Mouse (Mus musculus) intestine, embryonic 15.5 days (tissue): ENCODE results near the gene Arhgap10. TPM values are rescaled to one million over a fixed set of nuclear protein-coding genes. Genes with fewer than 3 reads are reported as not detected.

Experiments used
- ATAC-seq: fragments of 200-750 bp; cut with Nextera tagmentation; 2 replicates; pipeline ENCODE4 v1.8.0; 2017; ENCODE audit warnings: moderate TSS enrichment, moderate library complexity
- H3K27ac ChIP-seq: fragments of 300-500 bp; sonication (generic); 2 replicates; pipeline ENCODE4 v1.5.1; 2015; ENCODE audit warnings: mild to moderate bottlenecking, inconsistent platforms
- H3K27me3 ChIP-seq: fragments of 300-500 bp; sonication (generic); replicated peaks from 2 replicates; pipeline ENCODE4 v1.6.1; 2015; ENCODE audit warnings: inconsistent platforms
- H3K36me3 ChIP-seq: fragments of 300-500 bp; sonication (generic); 2 replicates; pipeline ENCODE4 v1.6.1; 2015; ENCODE audit warnings: inconsistent platforms
- H3K4me1 ChIP-seq: fragments of 300-500 bp; sonication (generic); replicated peaks from 2 replicates; pipeline ENCODE4 v1.6.1; 2015; ENCODE audit warnings: inconsistent platforms
- H3K4me2 ChIP-seq: fragments of 300-500 bp; sonication (generic); replicated peaks from 2 replicates; pipeline ENCODE4 v1.6.1; 2015; ENCODE audit warnings: mild to moderate bottlenecking, inconsistent platforms
- H3K4me3 ChIP-seq: fragments of 300-500 bp; sonication (generic); replicated peaks from 2 replicates; pipeline ENCODE4 v1.5.1; 2015; ENCODE audit warnings: inconsistent platforms
- H3K9ac ChIP-seq: fragments of 300-500 bp; sonication (generic); 2 replicates; pipeline ENCODE4 v1.6.1; 2015; ENCODE audit warnings: inconsistent platforms
- H3K9me3 ChIP-seq: fragments of 300-500 bp; sonication (generic); 2 replicates; pipeline ENCODE4 v1.6.1; 2016; ENCODE audit warnings: inconsistent platforms
- WGBS: fragments of 180-500 bp; shearing (Covaris S2); methylation state at CpG from one replicate; pipeline ENCODE4 v1.1.7; 2015; 5-methylcytosine and 5-hydroxymethylcytosine counted together
- polyA plus RNA-seq: library from polyadenylated mRNA; unstranded; fragments of >200 nt; fragmentation: Nextera tagmentation; extraction: Ambion mirVana; gene quantifications from 2 replicates; pipeline ENCODE4 v1.2.1, GENCODE M21; 2015

Gene Arhgap10
- polyA plus RNA-seq, result 25.8 and 30.9 TPM in 2 replicates

GRCm38 (mm10) chr8:77517301-77518200 is at the start of gene Arhgap10:
Arhgap10 (minus strand) TSS chr8:77517953.
- Histone ChIP-seq H3K9me3 (no peaks in the 10 kb centered on the region), H3K27me3 (no peaks in the 10 kb centered on the region), H3K36me3 (no peaks in the 10 kb centered on the region; the same call in 1 of the 2 replicates), H3K4me2 (peak within 1 kb of the TSS; percentile 68), H3K27ac (peak within 1 kb of the TSS; percentile 89), H3K4me3 (peak within 1 kb of the TSS; percentile 85), H3K9ac (peak within 1 kb of the TSS; percentile 88), H3K4me1 (peaks cover 29% of the 10 kb centered on the region; the same call in 1 of the 2 replicates)
- ATAC-seq, result peak; percentile 94
- WGBS, result under 1% methylated on average over 71 of the region's 95 CpGs

GRCm38 (mm10) chr8:77561441-77561840 is 43.7 kb upstream of the Arhgap10 start:
- peaks cover 27% of the 10 kb centered on the region for H3K36me3 ChIP-seq

GRCm38 (mm10) chr8:77552491-77552890 is 34.7 kb upstream of the Arhgap10 start:
- Histone ChIP-seq H3K4me1 (0 out of 2 replicates have a peak, but pooled peaks cover 2% of the 10 kb centered on the region), H3K36me3 (peaks cover 15% of the 10 kb centered on the region)
- 96% methylated on average over 3 of the region's 3 CpGs for WGBS

More at GRCm38 (mm10) chr8:77561441-77561840, 43.7 kb upstream of the Arhgap10 start:
- no peak overlapping the region for H3K4me3 ChIP-seq
- no peak overlapping the region for H3K9ac ChIP-seq
- no peak overlapping the region for H3K27ac ChIP-seq
- no peak for ATAC-seq
- no peak overlapping the region for H3K4me2 ChIP-seq
- H3K9me3 ChIP-seq, result no peaks in the 10 kb centered on the region
- 68% methylated on average over 3 of the region's 3 CpGs for WGBS
- H3K27me3 ChIP-seq, result no peaks in the 10 kb centered on the region
- no peaks in the 10 kb centered on the region for H3K4me1 ChIP-seq

GRCm38 (mm10) chr8:77549881-77550580 is 32.3 kb upstream of the Arhgap10 start:
- peak overlapping the region; percentile 82 for H3K4me3 ChIP-seq
- WGBS, result 18% methylated on average over 7 of the region's 7 CpGs
- H3K4me2 ChIP-seq, result peak overlapping the region; percentile 72
- H3K27ac ChIP-seq, result peak overlapping the region; percentile 86; the same call in 1 of the 2 replicates
- no peaks in the 10 kb centered on the region for H3K9me3 ChIP-seq
- H3K36me3 ChIP-seq, result peaks cover 15% of the 10 kb centered on the region
- ATAC-seq, result no peak
- no peaks in the 10 kb centered on the region for H3K27me3 ChIP-seq
- H3K4me1 ChIP-seq, result 0 out of 2 replicates have a peak, but pooled peaks cover 2% of the 10 kb centered on the region
- peak overlapping the region; percentile 91 for H3K9ac ChIP-seq

More at GRCm38 (mm10) chr8:77552491-77552890, 34.7 kb upstream of the Arhgap10 start:
- no peak overlapping the region for H3K9ac ChIP-seq
- H3K4me3 ChIP-seq, result no peak overlapping the region
- H3K4me2 ChIP-seq, result no peak overlapping the region
- no peak overlapping the region for H3K27ac ChIP-seq
- no peaks in the 10 kb centered on the region for H3K9me3 ChIP-seq
- no peak for ATAC-seq
- no peaks in the 10 kb centered on the region for H3K27me3 ChIP-seq

GRCm38 (mm10) chr8:77549121-77549706 is 31.5 kb upstream of the Arhgap10 start, which contains the start of gene Prmt9:
Prmt9 (plus strand) TSS chr8:77549397.
- Histone ChIP-seq H3K4me2 (peak within 1 kb of the TSS; percentile 72), H3K4me1 (0 out of 2 replicates have a peak, but pooled peaks cover 2% of the 10 kb centered on the region), H3K4me3 (peak within 1 kb of the TSS; percentile 82), H3K27ac (peak within 1 kb of the TSS; percentile 86), H3K9ac (peak within 1 kb of the TSS; percentile 91), H3K36me3 (peaks cover 15% of the 10 kb centered on the region), H3K9me3 (no peaks in the 10 kb centered on the region), H3K27me3 (no peaks in the 10 kb centered on the region)
- peak; percentile 99 for ATAC-seq
- 3% methylated on average over 42 of the region's 42 CpGs for WGBS

GRCm38 (mm10) chr8:77545616-77546015 is 27.9 kb upstream of the Arhgap10 start:
- H3K9ac ChIP-seq, result no peak overlapping the region
- no peak overlapping the region for H3K4me3 ChIP-seq
- no peak overlapping the region for H3K4me2 ChIP-seq
- 87% methylated on average over 4 of the region's 4 CpGs for WGBS
- H3K36me3 ChIP-seq, result no peaks in the 10 kb centered on the region
- H3K4me1 ChIP-seq, result no peaks in the 10 kb centered on the region
- no peak overlapping the region for H3K27ac ChIP-seq
- no peak for ATAC-seq
- no peaks in the 10 kb centered on the region for H3K27me3 ChIP-seq
- no peaks in the 10 kb centered on the region for H3K9me3 ChIP-seq

- Histone ChIP-seq H3K9me3 (no peaks in the 10 kb centered on the region), H3K27me3 (no peaks in the 10 kb centered on the region), H3K4me3 (no peak overlapping the region), H3K36me3 (no peaks in the 10 kb centered on the region), H3K4me1 (no peaks in the 10 kb centered on the region), H3K4me2 (no peak overlapping the region), H3K27ac (no peak overlapping the region), H3K9ac (no peak overlapping the region)
- ATAC-seq, result no peak
- 65% methylated on average over 3 of the region's 3 CpGs for WGBS
Observed at GRCm38 (mm10) chr8:77544428-77544827, 26.7 kb upstream of the Arhgap10 start.

GRCm38 (mm10) chr8:77543152-77543777 is 25.5 kb upstream of the Arhgap10 start:
- Histone ChIP-seq H3K9ac (no peak overlapping the region), H3K4me2 (no peak overlapping the region), H3K4me3 (no peak overlapping the region), H3K27ac (no peak overlapping the region), H3K4me1 (no peaks in the 10 kb centered on the region), H3K27me3 (no peaks in the 10 kb centered on the region), H3K36me3 (no peaks in the 10 kb centered on the region), H3K9me3 (no peaks in the 10 kb centered on the region)
- no peak for ATAC-seq
- 77% methylated on average over 6 of the region's 6 CpGs for WGBS

GRCm38 (mm10) chr8:77538256-77538655 is 20.5 kb upstream of the Arhgap10 start:
- Histone ChIP-seq H3K27ac (no peak overlapping the region), H3K36me3 (no peaks in the 10 kb centered on the region), H3K9ac (no peak overlapping the region), H3K4me2 (no peak overlapping the region), H3K4me3 (no peak overlapping the region), H3K4me1 (no peaks in the 10 kb centered on the region), H3K27me3 (no peaks in the 10 kb centered on the region), H3K9me3 (no peaks in the 10 kb centered on the region)
- no peak for ATAC-seq
- 84% methylated on average over 1 of the region's 1 CpGs for WGBS

- no peaks in the 10 kb centered on the region for H3K9me3 ChIP-seq
- no peak overlapping the region for H3K4me3 ChIP-seq
- H3K36me3 ChIP-seq, result no peaks in the 10 kb centered on the region
- H3K4me1 ChIP-seq, result no peaks in the 10 kb centered on the region
- no peak for ATAC-seq
- H3K27ac ChIP-seq, result no peak overlapping the region
- WGBS, result 84% methylated on average over 12 of the region's 12 CpGs
- H3K27me3 ChIP-seq, result no peaks in the 10 kb centered on the region
- H3K4me2 ChIP-seq, result no peak overlapping the region
- no peak overlapping the region for H3K9ac ChIP-seq
Observed at GRCm38 (mm10) chr8:77536821-77537220, 19.1 kb upstream of the Arhgap10 start.

GRCm38 (mm10) chr8:77535026-77535595 is 17.4 kb upstream of the Arhgap10 start:
- H3K4me1 ChIP-seq, result no peaks in the 10 kb centered on the region
- no peaks in the 10 kb centered on the region for H3K36me3 ChIP-seq
- H3K27me3 ChIP-seq, result no peaks in the 10 kb centered on the region
- H3K9me3 ChIP-seq, result no peaks in the 10 kb centered on the region
- no peak overlapping the region for H3K27ac ChIP-seq
- no peak overlapping the region for H3K4me3 ChIP-seq
- no peak overlapping the region for H3K4me2 ChIP-seq
- H3K9ac ChIP-seq, result no peak overlapping the region
- 78% methylated on average over 5 of the region's 5 CpGs for WGBS
- peak; percentile 67 for ATAC-seq
